Mouse (Mus musculus): ENCODE measurements around the gene Spaca6. TPM values are rescaled to one million over a fixed set of nuclear protein-coding genes. Genes with fewer than 3 reads are reported as not detected.

The Spaca6 gene
- polyA plus RNA-seq (2015; fragmentation: Nextera tagmentation; extraction: Ambion mirVana): 31.4 and 36.6 TPM in 2 replicates

GRCm38 (mm10) chr17:17826751-17827657 is at the start of gene Spaca6:
Gene Spaca6, plus strand, starts transcription at chr17:17827158.
- Histone ChIP-seq H3K9ac (ENCODE audit: low read length) (peak within 1 kb of the TSS; percentile 91), H3K4me2 (ENCODE audit: low read depth, low read length) (peak within 1 kb of the TSS; percentile 66), H3K27me3 (ENCODE audit: control insufficient read depth, insufficient read depth, low read depth, low read length) (no peaks in the 10 kb centered on the region), H3K36me3 (ENCODE audit: control insufficient read depth, insufficient read depth, low read length) (peaks cover 7% of the 10 kb centered on the region), H3K9me3 (ENCODE audit: control insufficient read depth, low read length) (no peaks in the 10 kb centered on the region), H3K4me3 (ENCODE audit: low read length) (peak within 1 kb of the TSS; percentile 85), H3K27ac (ENCODE audit: low read length) (peak within 1 kb of the TSS; percentile 97), H3K4me1 (replicated peaks; ENCODE audit: control insufficient read depth, insufficient read depth, low read length) (peaks cover 23% of the 10 kb centered on the region)
- WGBS: under 1% methylated on average over 36 of the region's 42 CpGs
- peak; percentile 87 for ATAC-seq (ENCODE audit: low read depth)

- H3K36me3 ChIP-seq (ENCODE audit: control insufficient read depth, insufficient read depth, low read length): no peaks in the 10 kb centered on the region
- WGBS: 54% methylated on average over 3 of the region's 3 CpGs
These were observed 35.9 kb upstream of the Spaca6 start for GRCm38 (mm10) chr17:17790866-17791630.

GRCm38 (mm10) chr17:17792578-17792977 is 34.4 kb upstream of the Spaca6 start:
- no peak overlapping the region for H3K4me3 ChIP-seq (ENCODE audit: low read length)
- no peaks in the 10 kb centered on the region for H3K27me3 ChIP-seq (ENCODE audit: control insufficient read depth, insufficient read depth, low read depth, low read length)
- WGBS: 6% methylated on average over 1 of the region's 1 CpGs
- no peaks in the 10 kb centered on the region for H3K9me3 ChIP-seq (ENCODE audit: control insufficient read depth, low read length)
- H3K4me1 ChIP-seq (replicated peaks; ENCODE audit: control insufficient read depth, insufficient read depth, low read length): peaks cover 6% of the 10 kb centered on the region
- H3K9ac ChIP-seq (ENCODE audit: low read length): no peak overlapping the region
- peak; percentile 61 for ATAC-seq (ENCODE audit: low read depth)
- H3K4me2 ChIP-seq (ENCODE audit: low read depth, low read length): no peak overlapping the region
- no peak overlapping the region for H3K27ac ChIP-seq (ENCODE audit: low read length)
- no peaks in the 10 kb centered on the region for H3K36me3 ChIP-seq (ENCODE audit: control insufficient read depth, insufficient read depth, low read length)

More at GRCm38 (mm10) chr17:17790866-17791630, 35.9 kb upstream of the Spaca6 start:
- no peak overlapping the region for H3K4me3 ChIP-seq (ENCODE audit: low read length)
- H3K9me3 ChIP-seq (ENCODE audit: control insufficient read depth, low read length): no peaks in the 10 kb centered on the region
- H3K27ac ChIP-seq (ENCODE audit: low read length): no peak overlapping the region
- ATAC-seq (ENCODE audit: low read depth): no peak
- H3K4me2 ChIP-seq (ENCODE audit: low read depth, low read length): no peak overlapping the region
- no peaks in the 10 kb centered on the region for H3K27me3 ChIP-seq (ENCODE audit: control insufficient read depth, insufficient read depth, low read depth, low read length)
- no peak overlapping the region for H3K9ac ChIP-seq (ENCODE audit: low read length)
- H3K4me1 ChIP-seq (replicated peaks; ENCODE audit: control insufficient read depth, insufficient read depth, low read length): peaks cover 6% of the 10 kb centered on the region

GRCm38 (mm10) chr17:17795527-17795926 is 31.4 kb upstream of the Spaca6 start:
- Histone ChIP-seq H3K9me3 (ENCODE audit: control insufficient read depth, low read length) (no peaks in the 10 kb centered on the region), H3K4me3 (ENCODE audit: low read length) (no peak overlapping the region), H3K4me1 (replicated peaks; ENCODE audit: control insufficient read depth, insufficient read depth, low read length) (peaks cover 6% of the 10 kb centered on the region), H3K9ac (ENCODE audit: low read length) (no peak overlapping the region), H3K27ac (ENCODE audit: low read length) (no peak overlapping the region), H3K36me3 (ENCODE audit: control insufficient read depth, insufficient read depth, low read length) (no peaks in the 10 kb centered on the region), H3K4me2 (ENCODE audit: low read depth, low read length) (no peak overlapping the region), H3K27me3 (ENCODE audit: control insufficient read depth, insufficient read depth, low read depth, low read length) (no peaks in the 10 kb centered on the region)
- ATAC-seq (ENCODE audit: low read depth): no peak
- WGBS: 27% methylated on average over 2 of the region's 2 CpGs

GRCm38 (mm10) chr17:17823612-17824336 is 3.2 kb upstream of the Spaca6 start:
- no peak for ATAC-seq (ENCODE audit: low read depth)
- Histone ChIP-seq H3K4me1 (replicated peaks; ENCODE audit: control insufficient read depth, insufficient read depth, low read length) (peaks cover 4% of the 10 kb centered on the region), H3K27me3 (ENCODE audit: control insufficient read depth, insufficient read depth, low read depth, low read length) (no peaks in the 10 kb centered on the region), H3K9me3 (ENCODE audit: control insufficient read depth, low read length) (no peaks in the 10 kb centered on the region), H3K9ac (ENCODE audit: low read length) (no peak overlapping the region), H3K4me3 (ENCODE audit: low read length) (no peak overlapping the region), H3K27ac (ENCODE audit: low read length) (no peak overlapping the region), H3K36me3 (ENCODE audit: control insufficient read depth, insufficient read depth, low read length) (no peaks in the 10 kb centered on the region), H3K4me2 (ENCODE audit: low read depth, low read length) (no peak overlapping the region)
- 75% methylated on average over 6 of the region's 6 CpGs for WGBS

GRCm38 (mm10) chr17:17825921-17826591 is 902 bp upstream of the Spaca6 start:
- Histone ChIP-seq H3K36me3 (ENCODE audit: control insufficient read depth, insufficient read depth, low read length) (peaks cover 2% of the 10 kb centered on the region; the same call in 1 of the 2 replicates), H3K4me2 (ENCODE audit: low read depth, low read length) (peak overlapping the region; percentile 66), H3K27ac (ENCODE audit: low read length) (peak overlapping the region; percentile 97), H3K9ac (ENCODE audit: low read length) (peak overlapping the region; percentile 91), H3K4me1 (replicated peaks; ENCODE audit: control insufficient read depth, insufficient read depth, low read length) (peaks cover 18% of the 10 kb centered on the region), H3K9me3 (ENCODE audit: control insufficient read depth, low read length) (no peaks in the 10 kb centered on the region), H3K27me3 (ENCODE audit: control insufficient read depth, insufficient read depth, low read depth, low read length) (no peaks in the 10 kb centered on the region), H3K4me3 (ENCODE audit: low read length) (peak overlapping the region; percentile 85)
- ATAC-seq (ENCODE audit: low read depth): peak; percentile 29
- WGBS: under 1% methylated on average over 17 of the region's 22 CpGs

- H3K36me3 ChIP-seq (ENCODE audit: control insufficient read depth, insufficient read depth, low read length): peaks cover 11% of the 10 kb centered on the region
- peak overlapping the region; percentile 97 for H3K27ac ChIP-seq (ENCODE audit: low read length)
- H3K4me3 ChIP-seq (ENCODE audit: low read length): peak overlapping the region; percentile 85
- H3K9ac ChIP-seq (ENCODE audit: low read length): peak overlapping the region; percentile 91
- H3K9me3 ChIP-seq (ENCODE audit: control insufficient read depth, low read length): no peaks in the 10 kb centered on the region
- peaks cover 25% of the 10 kb centered on the region for H3K4me1 ChIP-seq (replicated peaks; ENCODE audit: control insufficient read depth, insufficient read depth, low read length)
- peak; percentile 42 for ATAC-seq (ENCODE audit: low read depth)
- peak overlapping the region; percentile 66 for H3K4me2 ChIP-seq (ENCODE audit: low read depth, low read length)
- WGBS: 0% methylated on average over 12 of the region's 13 CpGs
- no peaks in the 10 kb centered on the region for H3K27me3 ChIP-seq (ENCODE audit: control insufficient read depth, insufficient read depth, low read depth, low read length)
These were observed 766 bp downstream of the Spaca6 start for GRCm38 (mm10) chr17:17827658-17828190.

- Histone ChIP-seq H3K4me2 (ENCODE audit: low read depth, low read length) (peak overlapping the region; percentile 66), H3K9ac (ENCODE audit: low read length) (peak overlapping the region; percentile 91), H3K27me3 (ENCODE audit: control insufficient read depth, insufficient read depth, low read depth, low read length) (no peaks in the 10 kb centered on the region), H3K4me1 (replicated peaks; ENCODE audit: control insufficient read depth, insufficient read depth, low read length) (peaks cover 29% of the 10 kb centered on the region), H3K9me3 (ENCODE audit: control insufficient read depth, low read length) (no peaks in the 10 kb centered on the region), H3K27ac (ENCODE audit: low read length) (peak overlapping the region; percentile 97), H3K4me3 (ENCODE audit: low read length) (peak overlapping the region; percentile 85), H3K36me3 (ENCODE audit: control insufficient read depth, insufficient read depth, low read length) (peaks cover 16% of the 10 kb centered on the region)
- ATAC-seq (ENCODE audit: low read depth): peak; percentile 64
- 1% methylated on average over 9 of the region's 15 CpGs for WGBS
These were observed 1.4 kb downstream of the Spaca6 start for GRCm38 (mm10) chr17:17828191-17828981.
